Mouse (Mus musculus) megakaryocyte, embryonic 14.5 days (primary cell): ENCODE measurements around the gene Pin1. TPM values are rescaled to one million over a fixed set of nuclear protein-coding genes. Genes with fewer than 3 reads are reported as not detected.

Source experiments
- H3K27me3 ChIP-seq: replicated peaks from 2 replicates; pipeline ENCODE3; 2012; ENCODE audit warnings: inconsistent platforms
- H3K36me3 ChIP-seq: replicated peaks from 2 replicates; pipeline ENCODE3; 2012; ENCODE audit warnings: low read length, inconsistent platforms, mixed read lengths
- H3K4me1 ChIP-seq: 2 replicates; pipeline ENCODE4 v1.6.1; 2012; ENCODE audit warnings: inconsistent platforms
- H3K4me3 ChIP-seq: replicated peaks from 2 replicates; pipeline ENCODE3; 2012; ENCODE audit warnings: moderate library complexity, mild to moderate bottlenecking, inconsistent platforms
- H3K9me3 ChIP-seq: 2 replicates; pipeline ENCODE4 v1.6.1; 2012; ENCODE audit warnings: inconsistent platforms
- FLI1 ChIP-seq: IDR thresholded peaks from 2 replicates; pipeline ENCODE4 v1.6.1; 2012; ENCODE audit warnings: low read length, inconsistent platforms, mixed read lengths
- GATA1 ChIP-seq: IDR thresholded peaks from 3 replicates; pipeline ENCODE4 v1.6.1; 2012; ENCODE audit warnings: mixed read lengths, low read length, inconsistent platforms, borderline replicate concordance
- polyA plus RNA-seq: library from polyadenylated mRNA; stranded (reverse); fragments of >175 nt; gene quantifications from 2 replicates; pipeline ENCODE4 v1.2.3, GENCODE M21; 2012; ENCODE audit warnings: low replicate concordance; ENCODE audit not compliant: insufficient read depth

The Pin1 gene
- polyA plus RNA-seq, 1 experiment = 31.8 TPM

- H3K9me3 ChIP-seq = 0 out of 2 replicates have a peak, but pooled peaks cover 8% of the 10 kb centered on the region
- no peak overlapping the region for H3K4me3 ChIP-seq
- TF ChIP-seq FLI1 = no peak
- TF ChIP-seq GATA1 = no peak
- H3K4me1 ChIP-seq = peaks cover 42% of the 10 kb centered on the region
- no peaks in the 10 kb centered on the region for H3K27me3 ChIP-seq
- peaks cover 52% of the 10 kb centered on the region for H3K36me3 ChIP-seq
Measured at GRCm38 (mm10) chr9:20636790-20637189, 15.1 kb upstream of the Pin1 start.

- peaks cover 43% of the 10 kb centered on the region for H3K4me1 ChIP-seq
Measured at GRCm38 (mm10) chr9:20638552-20638951, 13.3 kb upstream of the Pin1 start.

GRCm38 (mm10) chr9:20639486-20639885 lies 12.4 kb upstream of the Pin1 start:
- Histone ChIP-seq H3K4me1 (peaks cover 43% of the 10 kb centered on the region), H3K36me3 (peaks cover 52% of the 10 kb centered on the region)

More at GRCm38 (mm10) chr9:20638552-20638951, 13.3 kb upstream of the Pin1 start:
- TF ChIP-seq FLI1 = no peak
- no peak for TF ChIP-seq GATA1
- H3K9me3 ChIP-seq = no peaks in the 10 kb centered on the region
- no peaks in the 10 kb centered on the region for H3K27me3 ChIP-seq
- no peak overlapping the region for H3K4me3 ChIP-seq
- peaks cover 52% of the 10 kb centered on the region for H3K36me3 ChIP-seq

GRCm38 (mm10) chr9:20641501-20641900 lies 10.4 kb upstream of the Pin1 start:
- H3K4me3 ChIP-seq = peak overlapping the region; percentile 96
- H3K4me1 ChIP-seq = peaks cover 54% of the 10 kb centered on the region
- TF ChIP-seq FLI1 (no peak), GATA1 (no peak)
- no peaks in the 10 kb centered on the region for H3K27me3 ChIP-seq
- H3K36me3 ChIP-seq = peaks cover 50% of the 10 kb centered on the region
- no peaks in the 10 kb centered on the region for H3K9me3 ChIP-seq

More at GRCm38 (mm10) chr9:20639486-20639885, 12.4 kb upstream of the Pin1 start:
- Histone ChIP-seq H3K27me3 (no peaks in the 10 kb centered on the region), H3K4me3 (peak overlapping the region; percentile 34), H3K9me3 (no peaks in the 10 kb centered on the region)
- TF ChIP-seq FLI1 (no peak), GATA1 (no peak)

- TF ChIP-seq GATA1 = no peak
- TF ChIP-seq FLI1 = no peak
- Histone ChIP-seq H3K36me3 (peaks cover 50% of the 10 kb centered on the region), H3K9me3 (no peaks in the 10 kb centered on the region), H3K4me3 (peak within 1 kb of the TSS; percentile 96), H3K27me3 (no peaks in the 10 kb centered on the region), H3K4me1 (peaks cover 51% of the 10 kb centered on the region)
Measured at GRCm38 (mm10) chr9:20642101-20642895, 9.6 kb upstream of the Pin1 start, which contains the start of gene Ubl5. Ubl5 (plus strand) TSS chr9:20642878.

GRCm38 (mm10) chr9:20642896-20643466 lies 8.9 kb upstream of the Pin1 start:
- TF ChIP-seq FLI1 = no peak
- TF ChIP-seq GATA1 = no peak
- Histone ChIP-seq H3K4me1 (peaks cover 49% of the 10 kb centered on the region), H3K4me3 (peak overlapping the region; percentile 96), H3K27me3 (no peaks in the 10 kb centered on the region), H3K9me3 (no peaks in the 10 kb centered on the region), H3K36me3 (peaks cover 50% of the 10 kb centered on the region)

- Histone ChIP-seq H3K27me3 (no peaks in the 10 kb centered on the region), H3K36me3 (peaks cover 50% of the 10 kb centered on the region), H3K4me3 (peak overlapping the region; percentile 96), H3K4me1 (peaks cover 41% of the 10 kb centered on the region), H3K9me3 (no peaks in the 10 kb centered on the region)
- TF ChIP-seq FLI1 (no peak), GATA1 (no peak)
Measured at GRCm38 (mm10) chr9:20643781-20644180, 8.1 kb upstream of the Pin1 start.

- TF ChIP-seq GATA1 (no peak), FLI1 (no peak)
- H3K36me3 ChIP-seq = peaks cover 50% of the 10 kb centered on the region
- H3K4me3 ChIP-seq = peak within 1 kb of the TSS; percentile 96
- no peaks in the 10 kb centered on the region for H3K9me3 ChIP-seq
- H3K27me3 ChIP-seq = no peaks in the 10 kb centered on the region
- peaks cover 35% of the 10 kb centered on the region for H3K4me1 ChIP-seq
Measured at GRCm38 (mm10) chr9:20644360-20645081, 7.4 kb upstream of the Pin1 start, which contains the start of gene Fbxl12. Fbxl12 (minus strand) TSS chr9:20644767.

- Histone ChIP-seq H3K4me3 (peak overlapping the region; percentile 96), H3K9me3 (no peaks in the 10 kb centered on the region), H3K36me3 (peaks cover 48% of the 10 kb centered on the region), H3K27me3 (no peaks in the 10 kb centered on the region), H3K4me1 (peaks cover 34% of the 10 kb centered on the region)
- no peak for TF ChIP-seq FLI1
- TF ChIP-seq GATA1 = no peak
Measured at GRCm38 (mm10) chr9:20645121-20645520, 6.8 kb upstream of the Pin1 start.

- H3K27me3 ChIP-seq = no peaks in the 10 kb centered on the region
- peak overlapping the region; percentile 99 for H3K4me3 ChIP-seq
- H3K9me3 ChIP-seq = no peaks in the 10 kb centered on the region
- peaks cover 67% of the 10 kb centered on the region for H3K36me3 ChIP-seq
- TF ChIP-seq GATA1 = no peak
- no peak for TF ChIP-seq FLI1
- H3K4me1 ChIP-seq = peaks cover 58% of the 10 kb centered on the region
Measured at GRCm38 (mm10) chr9:20652260-20652658, 364 bp downstream of the Pin1 start.
